Mouse (Mus musculus) myocyte (in vitro differentiated cells): ENCODE measurements around the gene Ptk7.

ENCODE experiments used
- CEBPB ChIP-seq: IDR thresholded peaks from 2 replicates; pipeline ENCODE4 v1.6.1; 2011; ENCODE audit warnings: mild to moderate bottlenecking, moderate library complexity; ENCODE audit not compliant: poor library complexity, insufficient read depth, severe bottlenecking
- E2F4 ChIP-seq: IDR thresholded peaks from one replicate; pipeline ENCODE4 v1.6.1; 2011; ENCODE audit warnings: mild to moderate bottlenecking, control low read depth, moderate library complexity; ENCODE audit not compliant: insufficient read depth
- MAX ChIP-seq: IDR thresholded peaks from one replicate; pipeline ENCODE4 v1.6.1; 2011; ENCODE audit warnings: low read depth, mild to moderate bottlenecking, control low read depth
- MYOD1 ChIP-seq, 3 experiments: IDR thresholded peaks; one replicate each; pipeline ENCODE4 v1.6.1; 2011; ENCODE audit warnings: control low read depth in 2 of 3, low read depth in 2 of 3, mild to moderate bottlenecking in 2 of 3, moderate library complexity in 1 of 3; ENCODE audit not compliant: insufficient read length in 2 of 3, control insufficient read depth in 1 of 3
- MYOG ChIP-seq, 3 experiments: IDR thresholded peaks; one replicate each; pipeline ENCODE4 v1.6.1; 2011; ENCODE audit warnings: control low read depth in 2 of 3, low read depth in 2 of 3, mild to moderate bottlenecking in 2 of 3; ENCODE audit not compliant: insufficient read length in 2 of 3, control insufficient read depth in 1 of 3, insufficient read depth in 1 of 3
- POLR2A ChIP-seq: IDR thresholded peaks from one replicate; pipeline ENCODE4 v1.6.1; 2011; ENCODE audit warnings: low read depth, mild to moderate bottlenecking, control low read depth, moderate library complexity; ENCODE audit not compliant: insufficient read length
- POLR2AphosphoS2 ChIP-seq: IDR thresholded peaks from one replicate; pipeline ENCODE4 v1.6.1; 2011; ENCODE audit warnings: low read depth, control low read depth; ENCODE audit not compliant: insufficient read length
- SRF ChIP-seq: IDR thresholded peaks from one replicate; pipeline ENCODE4 v1.6.1; 2011; ENCODE audit warnings: low read depth; ENCODE audit not compliant: control insufficient read depth, insufficient read length
- TCF12 ChIP-seq: IDR thresholded peaks from one replicate; pipeline ENCODE4 v1.6.1; 2011; ENCODE audit warnings: mild to moderate bottlenecking, control low read depth; ENCODE audit not compliant: poor library complexity, insufficient read depth, severe bottlenecking
- TCF3 ChIP-seq: IDR thresholded peaks from one replicate; pipeline ENCODE4 v1.6.1; 2011; ENCODE audit warnings: low read depth, control low read depth; ENCODE audit not compliant: insufficient read length
- USF1 ChIP-seq: IDR thresholded peaks from one replicate; pipeline ENCODE4 v1.6.1; 2011; ENCODE audit warnings: low read depth, mild to moderate bottlenecking, control low read depth, moderate library complexity

DNA sequence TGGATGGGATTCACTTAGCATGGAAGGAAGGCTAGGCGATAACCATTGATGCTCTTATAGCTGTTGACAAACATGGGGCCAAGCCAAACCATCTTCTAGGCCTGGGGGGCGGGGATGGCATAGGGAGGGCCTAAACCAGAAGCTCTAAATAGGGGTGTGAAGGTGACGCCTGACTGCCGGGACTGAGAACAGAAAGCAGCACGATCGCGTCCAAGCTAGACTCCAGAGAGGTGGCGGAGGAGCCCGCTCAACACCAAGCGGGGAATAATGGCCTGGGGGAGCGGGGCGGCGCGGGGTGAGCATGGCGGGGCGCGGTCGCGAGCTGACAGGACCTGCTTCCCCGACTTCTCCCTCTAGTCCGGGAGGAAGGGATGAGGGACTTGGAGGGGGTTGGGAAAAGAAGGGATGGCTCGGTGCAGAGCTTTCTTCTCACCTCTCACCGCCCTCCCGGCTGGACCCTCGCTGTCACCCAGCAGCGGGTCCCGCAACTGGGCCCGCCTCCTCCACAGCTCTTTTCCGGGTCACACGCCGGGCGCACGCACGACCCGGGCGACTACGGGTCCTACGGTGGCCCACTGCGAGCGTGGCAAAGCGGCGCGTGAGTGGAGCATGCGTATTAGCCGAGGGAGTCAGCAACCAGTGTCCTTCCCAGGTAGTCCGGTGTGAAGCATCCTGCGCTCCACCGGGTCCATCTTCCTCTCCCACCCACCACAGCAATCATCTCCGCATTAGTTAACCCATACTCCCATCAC lies 83.3 kb downstream of the Ptk7 start, which contains the start of gene Cul9:
- TF ChIP-seq MAX: no peak
- TF ChIP-seq SRF: no peak
- TF ChIP-seq TCF12: no peak
- TF ChIP-seq POLR2A: no peak
- TF ChIP-seq CEBPB: no peak
- TF ChIP-seq USF1: no peak
- TF ChIP-seq E2F4: no peak
- TF ChIP-seq MYOD1 (IDR thresholded peaks at IDR 0.05; ENCODE audit: control insufficient read depth in 1 of 3, insufficient read length in 2 of 3, low read depth in 2 of 3): no peak
- TF ChIP-seq POLR2AphosphoS2: peak; percentile 25
- TF ChIP-seq TCF3: no peak
- TF ChIP-seq MYOG (IDR thresholded peaks at IDR 0.05; ENCODE audit: control insufficient read depth in 1 of 3, insufficient read depth in 1 of 3, insufficient read length in 2 of 3, low read depth in 2 of 3): no peak
